Mouse (Mus musculus): ENCODE data around the gene Rab3gap2.

GRCm38 (mm10) chr1:185253140-185253892 is 49.4 kb downstream of the Rab3gap2 start:
- TF ChIP-seq GATA1 (IDR thresholded peaks at IDR 0.05; ENCODE audit: low read length) (no peak), TAL1 (IDR thresholded peaks at IDR 0.05; ENCODE audit: low read length) (no peak)

All from erythroblast, embryonic 14.5 days (primary cell).